Mouse (Mus musculus) kidney, adult 2 months (tissue): ENCODE measurements at regions not wholly inside any gene's neighbourhood (a gene's known extent, or its start where the extent isn't known, plus 50 kb on each side); places are given as distances from the start of the nearest gene placed in this dataset.

ENCODE experiments used
- DNase-seq: peaks from one replicate; pipeline ENCODE4 v3.0.0; 2021
- H3K27ac ChIP-seq: fragments of 200-500 bp; 2 replicates; pipeline ENCODE4 v1.5.1; 2012; ENCODE audit warnings: low read depth, low read length, control low read depth, inconsistent platforms; ENCODE audit not compliant: insufficient read depth
- H3K27me3 ChIP-seq: fragments of 200-500 bp; replicated peaks from 2 replicates; pipeline ENCODE4 v1.6.1; 2012; ENCODE audit warnings: mild to moderate bottlenecking, moderate library complexity, low read length, inconsistent platforms; ENCODE audit not compliant: control insufficient read depth, insufficient read depth
- H3K36me3 ChIP-seq: fragments of 200-500 bp; 2 replicates; pipeline ENCODE4 v1.6.1; 2012; ENCODE audit warnings: mild to moderate bottlenecking, moderate library complexity, low read length, inconsistent platforms; ENCODE audit not compliant: control insufficient read depth, insufficient read depth
- H3K4me1 ChIP-seq: fragments of 200-500 bp; 2 replicates; pipeline ENCODE4 v1.6.1; 2011; ENCODE audit warnings: low read length; ENCODE audit not compliant: control insufficient read depth, insufficient read depth
- H3K4me3 ChIP-seq: fragments of 200-500 bp; 2 replicates; pipeline ENCODE4 v1.5.1; 2011; ENCODE audit warnings: mild to moderate bottlenecking, low read depth, low read length, control low read depth; ENCODE audit not compliant: insufficient read depth
- CTCF ChIP-seq: fragments of 200-500 bp; conservative IDR thresholded peaks from 2 replicates; pipeline ENCODE4 v1.5.1; 2011; ENCODE audit warnings: low read depth, mild to moderate bottlenecking, control low read depth, low read length, moderate library complexity, mixed read lengths; ENCODE audit not compliant: insufficient read depth, insufficient read length
- POLR2A ChIP-seq: fragments of 200-500 bp; IDR thresholded peaks from one replicate; pipeline ENCODE4 v1.6.1; 2011; ENCODE audit warnings: low read depth, low read length, control low read depth
- WGBS: fragments of 180-500 bp; shearing (Covaris S2); methylation state at CpG from one replicate; pipeline ENCODE4 v1.1.7; 2018; 5-methylcytosine and 5-hydroxymethylcytosine counted together

- TF ChIP-seq POLR2A (no peak), CTCF (no peak)
- H3K36me3 ChIP-seq: no peaks in the 10 kb centered on the region
- no peaks in the 10 kb centered on the region for H3K27me3 ChIP-seq
- 98% methylated on average over 1 of the region's 1 CpGs for WGBS
- no peaks in the 10 kb centered on the region for H3K4me1 ChIP-seq
- DNase-seq: no peak
- no peak overlapping the region for H3K4me3 ChIP-seq
- no peak overlapping the region for H3K27ac ChIP-seq
Observed at GRCm38 (mm10) chr12:25957547-25957946, 457.5 kb downstream of the Rnf144a start.

- TF ChIP-seq CTCF (no peak), POLR2A (no peak)
- Histone ChIP-seq H3K27me3 (no peaks in the 10 kb centered on the region), H3K4me1 (no peaks in the 10 kb centered on the region), H3K27ac (no peak overlapping the region), H3K36me3 (no peaks in the 10 kb centered on the region), H3K4me3 (no peak overlapping the region)
- DNase-seq: no peak
- WGBS: 86% methylated on average over 7 of the region's 7 CpGs
Observed at GRCm38 (mm10) chr12:25947107-25947506, 467.9 kb downstream of the Rnf144a start.

GRCm38 (mm10) chr12:25946121-25946520 is 468.9 kb downstream of the Rnf144a start:
- Histone ChIP-seq H3K27me3 (no peaks in the 10 kb centered on the region), H3K4me1 (no peaks in the 10 kb centered on the region), H3K4me3 (no peak overlapping the region), H3K27ac (no peak overlapping the region), H3K36me3 (no peaks in the 10 kb centered on the region)
- WGBS: 86% methylated on average over 3 of the region's 3 CpGs
- DNase-seq: no peak
- TF ChIP-seq CTCF (no peak), POLR2A (no peak)

- Histone ChIP-seq H3K36me3 (no peaks in the 10 kb centered on the region), H3K4me3 (no peak overlapping the region), H3K27ac (no peak overlapping the region), H3K4me1 (no peaks in the 10 kb centered on the region), H3K27me3 (no peaks in the 10 kb centered on the region)
- no peak for TF ChIP-seq POLR2A
- TF ChIP-seq CTCF: no peak
- no peak for DNase-seq
- 66% methylated on average over 6 of the region's 6 CpGs for WGBS
Observed at GRCm38 (mm10) chr12:25938856-25939255, 476.2 kb downstream of the Rnf144a start.

GRCm38 (mm10) chr12:25934946-25935345 is 480.1 kb downstream of the Rnf144a start:
- WGBS: 62% methylated on average over 5 of the region's 5 CpGs
- DNase-seq: no peak

GRCm38 (mm10) chr12:25934526-25934925 is 480.5 kb downstream of the Rnf144a start:
- H3K27me3 ChIP-seq: no peaks in the 10 kb centered on the region
- H3K4me1 ChIP-seq: no peaks in the 10 kb centered on the region
- WGBS: 92% methylated on average over 3 of the region's 3 CpGs
- no peak for DNase-seq
- no peak for TF ChIP-seq CTCF
- TF ChIP-seq POLR2A: no peak
- H3K36me3 ChIP-seq: no peaks in the 10 kb centered on the region
- H3K4me3 ChIP-seq: no peak overlapping the region
- no peak overlapping the region for H3K27ac ChIP-seq

More at GRCm38 (mm10) chr12:25934946-25935345, 480.1 kb downstream of the Rnf144a start:
- Histone ChIP-seq H3K4me1 (no peaks in the 10 kb centered on the region), H3K27me3 (no peaks in the 10 kb centered on the region), H3K4me3 (no peak overlapping the region), H3K36me3 (no peaks in the 10 kb centered on the region), H3K27ac (no peak overlapping the region)
- no peak for TF ChIP-seq CTCF
- TF ChIP-seq POLR2A: no peak

- 30% methylated on average over 5 of the region's 5 CpGs for WGBS
- Histone ChIP-seq H3K4me3 (no peak overlapping the region), H3K36me3 (no peaks in the 10 kb centered on the region), H3K27ac (no peak overlapping the region), H3K27me3 (no peaks in the 10 kb centered on the region), H3K4me1 (no peaks in the 10 kb centered on the region)
- DNase-seq: no peak
- TF ChIP-seq CTCF (no peak), POLR2A (no peak)
Observed at GRCm38 (mm10) chr12:25926367-25926766, 488.7 kb downstream of the Rnf144a start.

- Histone ChIP-seq H3K36me3 (no peaks in the 10 kb centered on the region), H3K4me1 (no peaks in the 10 kb centered on the region), H3K4me3 (no peak overlapping the region), H3K27ac (no peak overlapping the region), H3K27me3 (no peaks in the 10 kb centered on the region)
- no peak for TF ChIP-seq POLR2A
- no peak for TF ChIP-seq CTCF
- 86% methylated on average over 9 of the region's 9 CpGs for WGBS
- DNase-seq: no peak
Observed at GRCm38 (mm10) chr12:25924526-25924925, 490.5 kb downstream of the Rnf144a start.
